Mouse (Mus musculus) adrenal gland, adult 18-20 months (tissue): ENCODE measurements around the gene Izumo2. TPM values are rescaled to one million over a fixed set of nuclear protein-coding genes. Genes with fewer than 3 reads are reported as not detected.
"Not testable (repeated sequence)": the region's sequence is repeated elsewhere in the genome, so short reads cannot be mapped to it uniquely, and the experiment has no call there.

Source experiments
- DNase-seq, 2 experiments: peaks; one replicate each; pipeline ENCODE4 v3.0.0; 2021 to 2022; ENCODE audit warnings: low spot score in 2 of 2
- total RNA-seq, 2 experiments: library from RNA; stranded (reverse); gene quantifications; 1 replicate in 1 of 2; 2 replicates in 1 of 2; pipeline ENCODE4 v1.2.3; 2021

The Izumo2 gene
- total RNA-seq, 2 experiments from 2014 or later = not detected

DNA sequence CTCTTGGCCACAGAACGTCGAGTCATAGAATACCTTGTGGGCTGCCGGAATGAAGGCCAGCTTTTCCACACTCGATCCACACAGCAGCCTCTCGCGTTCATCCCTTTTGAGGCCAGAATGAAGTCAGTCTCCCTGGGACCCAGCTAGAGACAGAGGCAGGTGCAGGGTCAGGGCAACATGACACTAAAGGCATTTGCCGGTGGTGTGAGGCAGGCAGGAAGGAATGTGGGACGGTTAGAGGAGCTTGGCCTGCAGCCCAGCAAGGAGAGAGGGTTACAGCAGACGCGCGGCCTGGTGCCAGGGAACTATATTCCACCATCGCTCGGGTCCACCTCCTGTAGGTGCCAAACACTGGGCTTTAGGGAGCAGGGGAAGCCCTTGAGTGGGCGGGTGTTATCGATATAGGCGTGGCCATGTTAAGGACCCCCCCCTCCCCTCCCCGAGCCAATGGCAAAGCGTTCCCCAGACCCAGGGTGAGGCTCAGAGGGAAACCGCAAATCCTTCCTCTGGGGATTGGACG lies 11.3 kb upstream of the Izumo2 start:
- DNase-seq = peak; percentile 49 to 51

DNA sequence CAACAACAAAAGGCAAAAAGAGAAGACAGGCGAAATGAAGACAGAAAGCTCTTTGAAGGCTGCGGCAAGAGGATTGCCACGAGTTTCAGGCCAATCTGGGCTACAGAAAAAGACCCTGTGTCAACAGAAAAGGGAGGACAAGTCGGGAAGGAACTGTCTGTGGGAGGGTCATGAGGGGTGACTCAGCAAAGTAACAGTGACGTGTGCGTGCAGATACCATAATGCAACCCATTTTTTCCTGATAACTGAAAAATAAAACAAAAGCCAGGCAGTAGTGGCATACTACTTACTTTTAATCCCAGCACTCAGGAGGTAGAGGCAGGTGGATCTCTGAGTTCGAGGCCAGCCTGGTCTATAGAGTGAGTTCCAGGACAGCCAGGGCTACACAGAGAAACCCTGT lies 10.6 kb upstream of the Izumo2 start:
- no peak for DNase-seq

DNA sequence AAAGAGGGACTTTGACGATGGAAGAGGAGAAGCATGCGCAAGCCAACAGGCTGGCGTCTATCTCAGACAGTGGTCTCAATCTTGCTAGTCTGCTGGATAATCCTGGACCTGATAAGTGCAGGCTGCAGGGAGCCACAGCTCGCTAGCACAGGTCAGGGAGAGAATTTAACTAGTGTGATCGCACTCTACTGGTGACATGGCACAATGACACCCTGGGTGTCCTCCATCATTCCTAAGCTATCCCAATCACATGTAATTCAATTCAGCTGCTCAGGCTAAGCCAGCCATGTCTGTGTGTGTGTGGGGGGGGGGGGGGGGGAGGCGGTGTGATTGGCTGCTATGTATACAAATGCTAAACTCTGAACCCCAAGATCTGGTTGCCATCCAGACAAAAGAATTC lies 6.6 kb upstream of the Izumo2 start:
- no peak for DNase-seq

DNA sequence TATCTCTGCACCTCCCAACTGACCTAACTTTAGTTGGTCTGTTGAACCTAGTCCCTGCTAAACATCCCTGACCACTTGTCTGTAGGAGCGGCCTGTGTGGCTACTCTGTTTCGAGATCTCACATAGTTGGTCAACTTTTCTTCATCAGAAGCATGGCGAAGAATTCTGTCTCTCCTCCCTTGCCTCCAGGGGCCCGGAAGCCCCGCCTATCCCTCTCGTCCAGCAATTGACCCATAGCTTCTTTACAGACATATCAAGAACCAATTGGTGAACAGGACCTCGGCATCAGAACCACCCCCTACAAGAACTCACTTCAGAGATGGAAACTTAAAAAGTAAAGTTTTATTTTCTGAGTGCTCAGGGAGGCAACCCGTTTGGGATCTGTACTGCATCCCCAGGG lies 5.6 kb upstream of the Izumo2 start:
- no peak for DNase-seq

DNA sequence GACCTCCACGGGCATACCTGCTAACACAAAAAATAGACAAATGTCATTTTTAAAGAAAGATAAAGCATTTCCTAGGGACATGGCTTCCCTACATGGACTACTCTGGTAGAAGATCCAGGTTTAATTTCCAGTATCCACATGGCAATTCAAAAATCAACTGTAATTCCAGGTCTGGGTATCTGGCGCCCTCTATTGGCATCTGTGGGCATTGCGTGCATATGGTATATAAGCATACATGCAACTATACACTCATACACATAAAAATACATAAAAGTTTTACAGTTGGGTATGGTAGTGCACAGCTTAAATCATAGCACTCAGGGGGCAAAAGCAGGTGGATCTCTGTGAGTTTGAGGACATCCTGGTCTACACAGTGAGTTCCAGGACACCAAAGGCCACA lies 4.2 kb upstream of the Izumo2 start:
- DNase-seq = peak; percentile 36 to 49

DNA sequence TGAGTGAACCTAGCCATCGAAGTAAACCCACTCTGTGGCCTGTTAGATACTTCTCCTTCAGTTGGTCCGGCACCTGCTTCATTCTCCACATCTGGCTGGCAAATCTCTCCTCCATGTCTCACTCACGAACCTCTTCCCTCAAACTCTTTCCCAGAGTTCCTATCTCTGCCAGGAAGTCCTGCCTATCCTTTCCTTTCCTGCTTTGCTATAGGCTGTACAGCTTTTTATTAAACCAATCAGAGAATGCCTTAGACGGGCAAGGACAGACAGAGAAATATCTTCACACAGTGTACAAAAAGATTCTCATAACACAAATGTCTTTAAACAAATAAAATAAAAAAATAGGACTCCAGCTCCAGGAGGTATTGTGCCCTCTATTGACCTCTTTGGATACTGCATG lies 3.5 kb upstream of the Izumo2 start:
- DNase-seq = no peak

DNA sequence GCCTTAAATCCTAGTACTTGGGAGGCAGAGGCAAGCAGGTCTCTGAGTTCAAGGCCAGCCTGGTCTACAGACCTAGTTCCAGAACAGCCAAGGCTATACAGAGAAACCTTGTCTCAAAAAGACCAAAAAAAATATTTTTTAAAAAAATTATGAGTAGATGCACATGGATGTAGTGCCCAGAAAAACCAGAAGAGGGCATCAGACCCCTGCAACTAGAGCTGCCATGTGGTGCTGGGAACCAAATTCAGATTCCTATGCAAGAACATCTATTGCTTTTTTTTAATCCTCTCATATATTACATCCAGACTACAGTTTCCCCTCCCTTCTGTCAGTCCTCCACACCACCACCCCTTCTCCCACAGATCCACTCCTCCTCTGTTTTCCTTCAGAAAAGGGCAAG lies 2.2 kb upstream of the Izumo2 start:
- DNase-seq = no peak

DNA sequence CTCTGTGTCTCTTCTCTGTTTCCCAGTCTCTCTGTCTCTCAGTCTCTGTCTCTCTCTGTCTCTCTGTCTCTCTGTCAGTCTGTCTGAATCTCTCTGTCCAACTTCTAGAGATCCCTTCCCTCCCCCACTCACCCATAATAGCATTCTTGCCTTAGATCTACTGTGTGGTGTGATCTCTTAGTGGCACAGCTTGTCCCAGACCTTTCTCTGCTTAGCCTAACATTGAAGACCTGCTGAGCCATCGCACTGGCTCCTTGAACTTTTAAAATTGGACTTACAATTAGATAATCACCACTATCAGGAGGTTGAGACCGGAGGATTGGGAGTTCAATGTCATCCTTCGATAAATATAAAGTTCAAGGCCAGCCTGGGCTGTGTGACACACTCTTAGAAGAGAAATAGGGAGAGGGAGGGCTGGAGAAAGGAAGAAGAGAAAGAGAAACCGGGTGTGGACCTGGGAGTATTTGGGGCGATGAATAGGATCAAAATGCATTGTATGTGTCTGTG lies 1.3 kb upstream of the Izumo2 start:
- peak in 1 of 2 experiments; percentile 24 for DNase-seq

DNA sequence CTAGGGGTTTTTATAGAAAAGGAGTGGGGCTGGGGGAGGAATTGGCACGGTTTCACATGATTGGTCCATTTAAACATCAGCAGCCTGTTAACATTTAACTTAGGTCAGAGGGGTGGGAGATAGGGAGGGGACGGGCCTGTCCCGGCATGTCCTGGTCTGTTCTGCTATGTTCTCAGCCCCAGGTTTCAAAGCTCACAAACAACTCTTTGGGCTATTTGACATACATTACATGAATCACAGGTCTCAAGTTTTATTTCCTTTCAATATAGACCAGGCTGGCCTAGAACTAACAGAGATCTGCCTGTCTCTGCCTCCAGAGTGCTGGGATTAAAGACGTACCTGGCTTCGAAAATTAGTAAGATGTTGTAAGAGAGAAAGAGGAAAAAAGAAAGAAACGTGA lies 449 bp upstream of the Izumo2 start:
- not testable (repeated sequence) for DNase-seq

DNA sequence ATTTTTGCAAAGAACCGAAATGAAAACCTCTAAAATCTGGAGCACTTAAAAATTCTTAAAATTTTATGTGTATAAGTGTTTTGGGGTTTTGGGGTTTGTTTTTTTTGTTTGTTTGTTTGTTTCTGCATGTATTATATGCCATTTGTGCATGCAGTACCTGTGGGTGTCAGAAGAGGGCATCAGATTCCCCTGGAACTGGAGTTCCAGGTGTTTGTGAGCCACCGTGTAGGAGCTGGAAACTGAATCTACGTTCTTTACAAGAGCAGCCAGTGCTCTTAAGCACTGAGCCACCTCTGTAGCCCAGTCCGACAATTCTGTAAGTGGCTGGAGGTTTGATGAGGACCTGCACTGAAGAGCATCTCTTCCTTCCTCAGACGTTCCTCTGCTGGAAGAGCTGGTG lies 1.3 kb downstream of the Izumo2 start:
- DNase-seq = no peak

DNA sequence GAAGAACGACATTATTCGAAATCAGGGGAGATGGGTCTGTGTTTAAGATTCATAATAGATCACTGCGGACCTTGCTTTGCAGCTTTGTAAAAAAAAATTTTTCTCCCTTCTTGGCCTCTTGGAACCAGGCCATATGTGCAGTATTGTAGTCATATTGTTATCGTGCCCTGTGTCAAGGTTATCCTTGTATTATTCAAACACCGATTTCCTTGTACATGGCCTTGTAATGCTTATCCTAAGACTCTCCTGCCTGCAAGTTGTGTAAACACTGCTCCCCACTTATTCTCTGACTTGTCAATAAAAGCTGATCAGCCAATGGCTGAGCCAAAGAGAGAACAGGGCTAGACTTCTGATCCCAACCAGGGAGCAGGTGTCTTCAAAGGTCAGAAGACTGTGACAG lies 13.5 kb downstream of the Izumo2 start:
- DNase-seq = no peak

DNA sequence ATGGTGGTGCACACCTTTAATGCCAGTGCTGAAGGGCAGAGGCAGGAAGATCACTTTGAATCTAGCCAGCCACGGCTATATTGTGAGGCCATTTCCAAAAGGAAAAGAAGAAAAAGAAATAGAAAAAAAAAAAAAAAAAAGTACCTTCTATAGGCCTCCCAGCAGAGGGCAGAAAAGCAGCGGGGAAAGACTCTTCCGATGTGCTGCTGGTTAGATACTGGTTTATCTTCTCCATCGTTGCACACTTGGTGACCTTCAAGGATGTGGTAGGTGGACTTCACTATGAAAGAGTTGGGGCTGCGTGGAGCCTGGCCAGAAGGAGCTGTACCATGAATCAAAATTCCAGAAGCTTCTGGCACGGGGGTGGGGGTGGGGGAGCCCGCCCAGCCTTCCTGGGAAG lies 15.8 kb downstream of the Izumo2 start:
- DNase-seq = no peak

DNA sequence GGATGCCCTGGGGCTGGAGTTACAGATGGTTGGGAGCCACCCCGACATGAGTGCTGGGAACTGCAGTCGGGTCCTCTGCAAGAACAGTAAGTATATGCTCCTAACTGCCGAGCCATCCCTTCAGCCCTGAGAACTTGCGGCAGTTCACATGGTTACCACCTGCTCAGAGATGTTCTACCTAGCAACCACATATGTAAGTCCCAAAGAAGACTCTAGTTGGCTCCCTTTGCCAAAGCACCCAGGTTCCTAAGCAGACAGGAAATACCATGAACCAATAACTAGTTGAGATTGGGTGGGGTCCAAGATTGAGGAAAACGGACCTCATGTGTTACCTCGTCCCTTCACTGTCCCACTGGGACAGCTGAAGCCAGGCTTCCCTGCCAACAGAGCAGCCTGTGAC lies 17.8 kb downstream of the Izumo2 start:
- DNase-seq = no peak

DNA sequence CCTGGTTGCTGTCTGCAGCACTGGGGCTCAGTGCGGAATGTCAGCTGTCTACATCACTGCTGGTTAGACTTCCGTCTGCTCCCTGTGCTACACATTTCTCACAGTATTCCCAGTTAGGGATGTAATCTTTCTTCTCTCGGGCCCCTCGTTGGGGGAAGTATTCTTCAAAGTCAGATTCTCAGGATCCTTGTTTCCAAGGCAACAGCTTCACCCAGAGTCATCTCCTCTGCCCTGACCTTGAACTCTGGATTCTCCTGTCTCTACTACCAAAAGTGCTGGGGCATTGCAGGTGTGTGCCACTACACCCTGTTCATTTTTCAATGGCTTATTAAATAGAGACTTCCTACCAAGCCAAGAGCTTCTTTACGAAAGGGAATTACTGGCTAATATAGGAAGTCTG lies 18.6 kb downstream of the Izumo2 start:
- DNase-seq = no peak

DNA sequence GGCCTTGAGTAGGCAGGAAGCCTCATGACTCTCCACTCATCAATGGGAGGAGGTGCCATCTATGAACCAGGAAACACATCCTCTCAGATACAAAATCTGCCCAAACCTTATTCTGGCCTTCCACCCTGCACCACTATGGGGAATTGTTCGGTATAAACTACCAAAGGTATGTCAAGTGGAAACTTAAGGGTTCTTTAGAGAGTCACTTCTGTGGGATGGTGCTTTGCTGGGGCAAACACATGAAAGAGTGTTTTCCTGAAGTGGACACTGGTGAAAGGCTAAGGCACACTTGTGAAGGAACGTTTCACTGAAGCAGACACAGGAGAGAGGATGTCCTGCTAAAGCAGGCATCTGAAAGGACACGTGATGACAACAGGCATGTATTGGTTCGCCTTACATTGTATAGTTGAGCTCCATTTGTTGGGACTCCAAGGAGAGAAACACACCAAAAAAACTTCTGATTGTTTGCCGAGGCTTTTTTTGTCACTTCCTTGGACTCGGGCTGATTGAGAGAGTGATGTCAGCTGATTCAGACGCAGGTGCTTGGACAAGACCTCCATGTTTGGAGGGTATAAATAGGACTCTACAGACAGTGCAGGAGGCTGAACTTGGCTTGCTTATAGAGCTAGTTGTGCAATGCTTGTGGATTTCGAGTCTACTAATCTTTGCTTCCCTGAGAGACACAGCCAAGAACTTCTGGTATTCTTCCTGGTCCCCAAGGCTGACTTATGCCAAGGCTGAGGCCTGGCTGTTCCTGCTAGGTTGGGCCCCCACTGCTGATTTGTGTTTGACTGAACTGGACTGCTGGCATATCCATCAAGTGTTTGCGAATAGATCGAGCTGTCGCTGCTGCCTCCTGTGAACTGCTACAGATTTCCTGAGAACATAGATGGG lies 19.8 kb downstream of the Izumo2 start:
- DNase-seq = no peak

DNA sequence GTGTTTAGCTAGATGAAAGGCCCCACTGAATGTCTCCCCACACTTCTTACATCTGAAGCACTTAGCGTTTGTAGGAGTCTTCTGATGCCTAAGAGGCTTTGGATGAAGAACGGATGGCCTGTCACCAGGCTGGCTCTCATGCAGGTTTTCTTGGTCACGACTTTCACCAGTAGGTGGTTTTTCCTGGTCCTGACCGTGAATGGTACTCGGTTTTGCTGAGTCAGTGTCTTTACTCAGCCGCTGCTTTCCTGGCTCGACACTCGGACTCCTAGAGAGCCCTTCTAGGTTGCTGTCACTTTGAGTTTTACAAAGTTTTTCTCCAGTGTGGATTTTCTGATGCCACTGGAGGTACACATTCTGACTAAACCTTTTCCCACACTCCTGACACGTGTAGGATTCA lies 25.2 kb downstream of the Izumo2 start:
- no peak for DNase-seq

DNA sequence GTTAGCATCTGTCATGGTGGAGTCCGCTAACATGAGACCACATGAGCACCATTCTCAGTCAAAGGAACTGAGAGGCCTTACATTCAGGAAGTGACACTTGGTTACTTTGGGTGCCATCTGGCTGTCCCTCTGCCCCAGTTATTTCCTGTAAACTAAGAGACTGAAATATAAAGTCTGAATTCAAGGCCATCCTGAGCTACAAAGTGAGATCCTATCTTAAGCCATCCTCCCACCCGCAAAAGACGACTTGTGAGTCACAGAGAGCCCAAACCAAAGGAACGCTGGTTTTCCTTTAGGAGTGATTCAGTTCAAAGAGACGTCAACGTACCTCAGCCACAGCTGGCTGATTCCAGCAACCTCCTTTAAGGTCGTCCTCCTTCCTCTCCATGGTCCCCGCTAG lies 32.8 kb downstream of the Izumo2 start:
- DNase-seq = no peak

DNA sequence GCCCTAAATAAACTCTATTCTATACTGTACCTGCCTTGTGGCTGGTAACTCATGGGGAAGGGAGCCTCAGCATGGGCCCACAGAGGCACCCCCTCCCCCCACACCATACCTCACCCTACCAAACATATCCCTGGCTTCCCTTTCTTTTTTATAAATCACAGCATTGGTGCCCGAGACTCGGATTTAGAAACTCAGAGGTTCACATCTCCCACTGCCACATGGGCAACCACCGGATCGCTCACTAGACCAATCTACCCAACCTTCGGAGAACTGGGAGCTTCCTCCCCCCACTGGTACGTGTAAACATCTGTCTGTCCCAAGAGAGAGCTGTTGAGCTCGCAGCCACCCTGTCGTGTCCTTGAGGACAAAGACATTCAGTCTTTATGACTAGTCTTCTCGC lies 35.7 kb downstream of the Izumo2 start:
- DNase-seq = no peak

DNA sequence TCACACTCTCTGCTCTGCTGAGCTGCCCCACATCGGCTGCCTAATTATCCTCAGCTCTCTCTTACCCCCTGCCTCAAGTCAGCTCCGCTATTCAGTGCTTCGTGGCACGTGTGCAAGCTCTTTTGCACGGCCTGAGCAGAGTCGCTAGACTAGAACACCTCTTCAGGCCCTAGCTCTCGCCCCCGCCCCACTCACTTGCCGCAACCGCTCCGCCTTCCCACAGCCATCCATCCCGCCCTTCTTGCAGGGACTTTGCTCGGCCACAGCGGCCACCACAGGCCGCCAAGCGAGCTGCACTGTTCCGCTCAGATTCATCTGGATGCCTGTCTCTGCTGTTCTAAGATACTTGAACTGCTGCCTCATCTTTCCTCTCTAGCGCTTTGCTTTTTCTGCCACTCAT lies 36.5 kb downstream of the Izumo2 start:
- peak; percentile 49 to 72 for DNase-seq

DNA sequence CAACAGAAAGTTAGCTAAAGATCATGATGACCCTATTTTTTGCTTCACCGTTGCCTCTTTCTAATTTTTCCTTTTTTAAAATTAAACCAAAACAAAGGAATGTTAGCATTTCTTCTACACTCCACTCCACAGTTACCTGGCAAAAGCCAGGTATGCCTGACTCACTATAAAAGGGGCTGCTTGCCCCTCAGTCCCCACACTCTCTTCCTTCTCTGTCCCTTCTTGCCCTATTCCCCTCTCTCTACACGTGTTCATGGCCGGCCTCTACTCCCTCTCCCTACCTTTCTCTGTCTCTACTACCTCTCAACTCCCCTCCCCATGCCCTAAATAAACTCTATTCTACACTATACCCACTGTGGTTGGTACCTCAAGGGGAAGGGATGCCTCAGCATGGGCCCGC lies 38.6 kb downstream of the Izumo2 start:
- no peak for DNase-seq

DNA sequence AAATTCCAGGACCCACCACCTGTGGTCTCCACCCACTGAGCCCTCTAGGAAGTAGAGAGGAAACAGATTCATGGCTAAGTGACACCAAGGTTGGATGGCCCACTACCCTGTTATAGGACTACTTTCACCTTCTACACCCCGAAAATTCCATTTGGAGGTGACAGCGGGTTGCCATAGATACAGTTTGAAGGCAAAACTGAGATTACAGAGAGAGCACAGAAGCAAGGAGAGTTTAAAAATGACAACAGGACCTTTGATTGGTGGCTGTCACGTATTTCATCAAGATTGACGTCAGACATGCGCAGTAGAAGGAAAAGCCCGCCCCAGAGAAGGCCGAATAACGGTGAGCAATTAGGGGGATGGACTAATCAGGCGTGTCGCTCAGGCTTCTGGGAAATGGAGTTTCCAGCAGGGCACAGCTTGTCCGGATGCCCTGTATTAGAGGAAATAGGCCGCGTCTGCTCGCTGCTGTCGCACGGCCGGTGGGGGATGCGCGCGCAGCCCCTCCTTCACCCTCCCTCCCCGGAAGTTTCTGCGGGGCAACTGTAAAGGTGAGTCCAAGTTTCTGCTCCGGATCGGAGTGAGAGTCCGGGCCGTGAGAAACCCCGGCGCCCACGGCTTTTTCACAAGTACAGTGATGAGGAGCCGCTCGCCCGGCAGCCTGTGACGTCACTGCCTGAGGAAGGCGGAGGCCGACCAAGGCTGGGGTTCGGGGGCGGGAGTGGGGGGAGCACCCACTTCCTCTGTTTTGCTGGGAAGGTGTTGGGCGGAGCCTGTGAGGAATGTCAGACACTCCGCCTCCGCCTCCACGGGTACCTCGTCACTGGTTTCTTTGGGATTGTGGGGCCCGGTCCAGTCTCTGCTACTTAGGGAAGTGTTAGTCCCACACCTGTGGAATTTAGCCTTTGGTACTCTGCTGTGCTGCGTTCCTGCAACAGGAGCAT lies 39.8 kb downstream of the Izumo2 start, which contains the start of gene Vrk3:
Gene Vrk3 (plus strand): TSS at position 313 of the 944 bp plus-strand sequence.
- DNase-seq = peak; percentile 83 to 85

DNA sequence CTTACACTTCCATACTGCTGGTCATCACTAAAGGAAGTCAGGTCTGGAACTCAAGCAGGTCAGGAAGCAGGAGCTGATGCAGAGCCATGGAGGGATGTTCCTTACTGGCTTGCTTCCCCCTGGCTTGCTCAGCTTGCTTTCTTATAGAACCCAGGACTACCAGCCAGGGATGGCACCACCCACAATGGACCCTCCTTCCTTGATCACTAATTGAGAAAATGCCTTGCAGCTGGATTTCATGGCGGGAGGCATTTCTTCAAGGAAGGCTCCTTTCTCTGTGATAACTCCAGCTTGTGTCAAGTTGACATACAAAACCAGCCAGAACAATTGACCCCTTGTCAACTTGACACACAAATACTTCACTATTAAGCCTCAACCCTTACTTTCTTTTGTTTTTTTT lies 42.4 kb downstream of the Izumo2 start, which contains the start of gene Zfp473:
Gene Zfp473 (minus strand): TSS at position 101 of the 400 bp plus-strand sequence.
- not testable (repeated sequence) for DNase-seq
